Mouse (Mus musculus): ENCODE data around the gene Gpatch2l.
A peak's percentile ranks its signal among the peaks of the same experiment; 100 is the strongest.

The Gpatch2l gene

DNA sequence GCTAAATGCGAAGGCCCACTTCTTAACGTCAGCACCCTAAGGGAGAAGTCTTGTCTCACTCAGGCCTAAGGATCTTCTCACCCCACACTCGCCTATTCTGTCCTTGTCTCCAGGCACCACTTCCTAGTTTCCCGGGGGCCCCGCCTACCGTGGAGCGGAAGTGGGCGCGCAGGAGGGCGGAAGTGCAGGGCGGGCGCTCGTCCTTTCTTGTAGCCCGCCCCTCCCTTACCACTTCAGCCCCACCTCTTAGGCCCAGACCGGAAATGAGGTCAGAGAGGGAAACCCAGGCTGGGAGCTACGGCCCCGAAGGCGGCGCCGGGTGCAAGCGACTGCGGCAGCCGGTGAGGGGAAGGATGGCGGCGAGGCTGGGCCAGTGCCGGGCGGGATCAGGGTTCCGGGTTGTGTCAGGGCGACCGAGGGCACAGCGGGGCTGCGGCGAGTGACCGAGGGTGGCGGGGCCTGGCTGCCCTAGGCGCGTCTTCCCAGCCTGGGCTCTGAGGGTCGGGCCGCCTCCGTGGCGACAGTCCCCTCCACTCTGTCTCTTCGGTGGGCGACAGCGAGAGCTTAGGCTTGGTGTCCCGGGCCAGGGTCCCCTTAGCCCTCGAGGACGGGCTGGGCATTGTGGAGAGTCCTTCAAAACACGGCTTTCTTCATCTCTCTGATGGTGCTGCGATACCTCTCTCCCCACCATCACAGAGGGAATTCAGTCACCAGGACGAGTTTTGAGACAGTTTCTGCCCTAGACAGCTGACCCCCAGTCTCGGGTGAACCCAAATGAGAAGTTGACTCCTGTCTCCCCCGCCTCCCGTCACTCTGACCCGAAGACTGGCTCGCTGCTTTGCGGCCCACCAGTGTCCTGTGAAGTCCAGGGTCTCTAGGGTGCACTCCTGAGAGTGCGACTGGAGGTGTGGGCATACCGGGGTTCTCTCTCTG, at the start of gene Gpatch2l:
Gpatch2l (plus strand) TSS at position 255 of the 933 bp plus-strand sequence.
- peak; percentile 98 for DNase-seq

DNA sequence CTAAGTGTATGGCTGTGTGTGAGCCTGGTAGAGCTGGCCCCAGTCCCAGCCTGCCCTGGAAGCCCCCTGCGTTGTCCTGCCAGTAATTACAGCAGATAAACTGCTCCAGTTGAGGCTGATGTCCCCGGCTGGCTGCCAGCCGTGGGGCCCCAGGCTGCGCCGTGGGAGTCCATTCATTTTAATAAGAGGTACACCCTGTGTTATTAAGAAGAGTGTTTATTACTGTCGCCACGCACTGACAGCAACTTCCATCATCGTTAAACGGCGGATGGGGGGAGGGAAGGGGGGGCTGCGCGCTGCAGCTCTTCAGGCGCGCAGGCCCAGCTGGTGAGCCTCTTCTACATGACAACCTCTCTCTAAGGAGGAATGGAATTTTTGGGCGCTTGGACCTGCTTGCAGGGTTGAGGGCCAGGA, 49.6 kb upstream of the Gpatch2l start:
- DNase-seq: no peak

DNA sequence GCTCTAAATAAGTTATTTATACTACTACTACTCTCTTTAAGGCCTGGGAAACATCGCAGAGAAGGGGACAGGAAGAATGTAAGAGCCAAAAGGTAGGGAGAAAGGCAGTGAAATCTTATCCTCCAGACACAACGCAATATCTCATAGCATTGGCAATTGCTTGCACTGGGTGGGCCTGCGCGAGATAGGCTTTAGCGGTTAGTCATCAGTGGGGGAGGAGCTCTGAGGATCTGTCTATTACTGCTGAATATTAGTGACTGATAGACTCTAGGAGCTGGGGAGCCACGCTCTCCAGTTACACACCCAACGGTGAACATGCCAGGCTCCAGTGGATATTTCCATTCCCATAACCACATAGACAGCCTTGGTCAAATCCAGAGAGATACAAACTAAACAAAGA, 44.7 kb upstream of the Gpatch2l start:
- no peak for DNase-seq

DNA sequence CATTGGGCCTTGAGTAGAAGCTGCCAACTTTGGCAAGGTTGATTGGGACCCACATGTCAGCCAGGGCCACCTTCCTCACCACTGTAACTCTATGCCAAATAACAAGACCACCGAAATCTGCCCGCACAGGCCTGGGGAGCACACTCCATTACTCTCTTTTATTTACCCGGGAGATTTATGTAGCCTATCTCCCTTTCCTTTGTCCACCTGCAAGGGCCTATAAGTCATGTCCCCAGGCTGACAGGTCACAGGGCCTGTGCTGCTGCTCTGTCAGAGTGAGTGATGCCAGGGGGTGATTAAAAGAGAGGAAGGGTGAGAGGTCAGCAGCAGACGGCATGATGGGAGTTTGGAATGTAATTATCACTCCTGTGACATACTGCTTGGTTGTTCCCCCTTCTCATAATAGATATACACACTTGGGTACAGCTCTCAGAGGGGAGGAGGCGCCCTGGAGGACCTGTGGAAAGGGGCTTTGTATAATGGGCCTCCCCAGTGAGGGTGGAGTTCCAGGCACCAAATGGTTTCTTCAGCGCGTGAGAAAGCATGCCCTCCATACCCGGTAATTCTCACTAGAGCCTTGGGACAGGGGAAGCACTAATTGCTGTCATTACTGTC, 38.1 kb upstream of the Gpatch2l start:
- no peak for DNase-seq

DNA sequence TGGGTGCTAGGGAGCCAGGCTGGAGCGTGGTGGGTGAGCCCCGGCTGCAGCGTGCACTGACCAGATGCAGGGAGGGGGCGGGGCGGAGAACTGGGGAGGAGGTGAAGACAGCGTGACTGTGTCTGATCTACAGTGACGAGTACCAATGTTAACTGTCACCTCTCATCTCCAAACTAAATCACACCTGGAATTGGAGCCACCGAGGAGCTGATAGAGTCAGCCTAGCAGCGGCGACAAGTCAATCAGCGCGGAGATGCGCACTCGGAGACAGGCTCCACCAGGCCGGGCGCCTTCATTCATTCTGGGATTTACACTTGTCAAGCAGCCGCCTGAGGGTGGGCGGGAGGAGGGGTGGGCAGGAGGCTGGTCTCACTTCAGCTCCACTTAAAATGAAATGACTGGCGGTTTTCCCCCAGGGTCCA, 30.5 kb upstream of the Gpatch2l start:
- DNase-seq: no peak

DNA sequence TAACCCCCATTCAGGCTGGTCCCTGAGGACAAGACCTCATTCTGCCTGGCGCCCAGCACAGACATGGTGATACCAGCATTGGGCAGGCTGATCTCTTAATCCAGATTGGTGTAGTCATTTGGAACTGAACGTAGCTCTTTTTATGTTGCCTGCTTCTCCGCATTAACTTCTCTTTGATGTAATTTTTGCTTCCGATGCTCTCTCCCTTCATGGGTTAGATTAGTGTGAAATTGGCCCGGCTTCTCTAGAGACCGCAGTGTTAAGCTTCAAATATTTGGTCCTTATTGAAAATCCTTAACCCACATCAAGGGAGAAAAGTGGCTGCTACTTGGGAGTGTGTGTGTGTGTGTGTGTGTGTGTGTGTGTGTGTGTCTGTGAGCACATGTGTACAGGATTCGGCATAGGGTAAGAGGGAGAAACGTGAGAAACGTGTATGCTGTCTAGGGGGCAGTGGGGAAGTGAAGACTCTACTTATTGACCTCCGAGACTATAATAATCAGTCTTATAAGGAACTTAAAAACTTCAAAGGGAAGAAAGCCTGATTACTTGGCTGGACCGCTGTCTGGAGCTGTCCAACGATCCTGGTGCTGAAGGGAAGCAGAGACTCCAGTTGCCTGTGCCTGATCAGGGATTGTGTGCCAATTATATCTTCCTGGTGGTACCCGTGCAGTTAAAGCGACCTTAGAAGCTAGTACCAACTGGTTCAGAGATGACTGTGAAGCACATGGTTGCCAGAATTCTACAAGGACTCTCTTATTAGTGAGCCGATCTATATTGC, 28.8 kb upstream of the Gpatch2l start:
- DNase-seq: peak; percentile 49 to 71

DNA sequence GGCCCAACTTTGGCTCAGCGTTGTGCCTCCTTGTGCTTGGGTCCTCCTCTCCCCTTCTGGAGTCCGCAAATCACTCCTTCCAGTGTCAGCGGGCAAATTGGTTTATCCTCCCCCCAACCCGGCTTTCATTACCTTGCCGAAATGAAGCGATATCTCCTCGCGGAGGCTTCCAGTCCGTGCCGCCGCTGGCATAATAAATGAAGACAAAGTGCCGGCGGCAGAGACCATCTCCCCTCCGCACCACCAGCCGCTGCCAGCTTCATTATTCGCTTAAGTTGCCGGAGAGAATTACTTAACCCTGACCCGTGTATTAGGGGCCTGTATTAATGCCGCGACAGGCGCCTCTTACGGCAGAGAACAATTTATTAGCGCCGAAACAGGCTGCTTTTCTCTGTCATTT, 27.5 kb upstream of the Gpatch2l start:
- DNase-seq: no peak

DNA sequence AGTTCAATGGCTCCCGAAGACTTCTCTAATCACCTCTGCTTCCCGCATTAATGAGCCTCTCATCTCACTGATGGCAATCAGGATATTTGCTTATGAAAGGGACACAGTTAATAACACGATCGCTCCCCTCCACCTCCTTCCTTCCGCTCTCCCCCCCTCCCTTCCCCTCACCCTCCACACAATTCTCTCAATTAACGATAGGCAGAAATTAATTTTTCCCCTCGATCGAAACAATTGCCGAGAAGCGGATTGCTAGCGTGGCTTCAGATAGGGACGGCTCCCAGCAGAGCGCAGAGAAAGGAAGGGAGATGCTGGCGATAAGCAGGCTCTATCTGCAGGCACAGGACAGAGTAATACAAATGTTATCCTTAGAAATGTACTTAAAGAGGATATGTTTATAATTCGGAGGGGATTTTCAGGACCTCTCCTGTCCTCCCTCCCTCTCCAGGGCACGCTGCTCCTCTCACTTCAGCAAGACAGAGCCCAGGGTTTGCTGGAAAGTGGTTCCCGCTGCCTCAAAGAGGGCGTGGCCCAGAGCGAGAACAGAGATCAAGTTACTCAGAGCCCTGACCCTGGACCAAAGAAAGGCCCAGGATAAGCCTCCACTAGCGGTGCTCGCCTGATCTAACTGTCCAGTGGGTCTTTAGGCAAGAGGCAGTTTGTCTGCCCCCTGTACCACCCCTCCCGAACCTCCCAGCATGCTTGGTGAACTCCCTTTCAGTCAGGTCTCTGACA, 24.8 kb upstream of the Gpatch2l start:
- DNase-seq: no peak

DNA sequence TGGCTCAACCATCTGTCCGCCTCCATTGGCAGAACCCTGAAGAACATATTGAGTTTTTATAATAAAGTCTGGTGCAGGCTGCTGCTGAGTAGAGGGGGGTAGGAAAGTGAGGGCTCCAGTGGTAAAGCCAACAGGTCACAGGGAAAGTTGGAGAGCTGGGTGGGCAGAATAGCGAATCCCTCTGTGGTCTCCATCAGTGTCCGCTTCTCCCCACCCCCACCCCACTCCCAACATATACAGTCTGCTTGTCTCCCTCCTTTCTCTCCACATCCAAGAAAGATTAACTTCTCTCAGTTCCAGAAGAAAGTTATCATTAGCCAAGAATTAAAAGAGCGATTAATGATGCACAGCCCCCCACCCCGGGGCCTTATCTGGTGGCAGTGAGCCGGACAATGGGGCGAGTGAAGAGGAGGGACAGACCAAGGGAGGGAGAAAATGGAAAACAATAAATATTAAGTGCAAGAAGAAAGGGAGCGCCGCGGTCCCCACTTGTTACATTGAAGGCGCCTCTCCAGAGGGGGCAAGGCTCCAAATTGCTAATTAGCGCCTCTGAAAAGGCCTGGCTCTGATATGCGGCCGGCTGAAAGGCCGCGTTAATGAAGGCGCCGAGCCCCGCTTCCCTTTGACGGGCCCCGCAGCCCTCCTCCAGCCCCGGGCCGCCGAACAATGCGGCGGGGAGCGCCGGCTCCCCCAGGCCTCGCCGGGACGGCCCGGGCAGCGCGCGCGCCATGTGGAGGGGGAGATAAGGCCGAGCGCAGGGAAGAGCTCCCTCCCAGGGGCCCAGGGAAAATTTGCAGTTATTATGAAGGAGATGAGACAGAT, 21.2 kb upstream of the Gpatch2l start:
- DNase-seq: no peak

DNA sequence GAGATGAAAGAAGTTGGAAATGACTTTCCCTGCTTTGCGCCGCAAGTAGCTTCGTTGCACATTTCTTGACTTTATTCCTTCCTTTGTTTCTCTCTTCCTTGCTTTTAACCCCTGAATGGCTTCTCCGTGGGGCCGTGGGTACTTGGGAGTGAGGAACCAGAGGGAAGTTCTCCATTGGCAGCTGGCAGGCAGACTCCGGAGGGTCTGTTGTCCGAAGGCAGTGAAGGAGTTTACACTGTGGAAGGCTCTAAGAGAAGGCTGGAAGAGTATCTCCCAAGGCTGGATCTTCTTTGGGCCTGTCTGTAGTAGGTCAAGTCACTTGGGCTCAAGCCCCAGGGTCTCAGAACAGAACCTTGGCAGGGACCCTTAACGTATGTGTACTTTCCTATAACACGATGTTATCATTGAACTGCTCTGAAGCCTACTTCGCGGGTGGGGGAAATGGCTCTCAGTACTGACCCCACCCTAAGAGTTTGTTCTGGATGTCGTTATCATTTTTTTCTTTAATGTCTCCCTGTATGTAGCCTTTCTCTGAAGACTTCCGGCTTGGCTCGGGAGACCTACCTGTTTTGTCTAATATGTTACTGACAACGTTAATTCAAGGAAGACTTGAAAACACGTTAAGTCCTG, 20.5 kb upstream of the Gpatch2l start:
- no peak for DNase-seq

DNA sequence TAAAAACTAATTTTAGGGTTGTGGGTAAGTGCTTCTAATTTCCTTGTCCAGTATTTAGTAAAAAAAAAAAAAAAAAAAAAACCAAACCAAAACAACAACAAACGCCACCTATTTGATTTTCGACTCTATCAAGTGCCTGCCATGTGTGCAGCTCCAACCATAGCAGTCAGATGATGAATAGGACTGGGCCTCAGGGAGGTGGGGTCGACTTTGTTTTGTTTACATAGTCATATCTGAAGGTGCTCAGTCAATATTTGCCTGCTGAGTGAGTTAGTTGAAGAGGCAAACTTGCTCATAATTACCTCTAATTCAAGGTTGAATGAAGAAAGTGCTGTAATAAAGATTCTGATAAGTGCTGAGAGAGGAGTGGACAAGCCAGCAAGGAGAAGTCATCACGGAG, 7.4 kb upstream of the Gpatch2l start:
- no peak for DNase-seq

DNA sequence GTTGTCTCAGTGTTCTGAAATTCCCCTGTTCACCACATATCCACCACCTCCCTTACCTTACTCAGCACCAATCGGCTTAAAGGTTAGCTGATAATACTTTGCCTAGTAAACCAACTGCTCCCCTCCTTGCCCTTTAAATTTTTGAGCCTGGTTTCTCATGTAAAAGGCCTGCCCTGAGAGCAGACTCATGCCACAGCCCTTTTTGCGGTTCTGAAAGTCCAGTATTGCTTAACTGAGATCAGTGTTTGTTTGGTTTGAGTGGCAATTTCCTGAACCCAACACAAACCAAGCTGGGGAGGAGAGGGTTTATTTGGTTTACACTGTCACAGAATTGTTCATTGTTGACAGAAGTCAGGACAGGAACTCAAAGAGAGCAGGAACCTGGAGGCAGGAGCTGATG, 2.9 kb upstream of the Gpatch2l start:
- no peak for DNase-seq

DNA sequence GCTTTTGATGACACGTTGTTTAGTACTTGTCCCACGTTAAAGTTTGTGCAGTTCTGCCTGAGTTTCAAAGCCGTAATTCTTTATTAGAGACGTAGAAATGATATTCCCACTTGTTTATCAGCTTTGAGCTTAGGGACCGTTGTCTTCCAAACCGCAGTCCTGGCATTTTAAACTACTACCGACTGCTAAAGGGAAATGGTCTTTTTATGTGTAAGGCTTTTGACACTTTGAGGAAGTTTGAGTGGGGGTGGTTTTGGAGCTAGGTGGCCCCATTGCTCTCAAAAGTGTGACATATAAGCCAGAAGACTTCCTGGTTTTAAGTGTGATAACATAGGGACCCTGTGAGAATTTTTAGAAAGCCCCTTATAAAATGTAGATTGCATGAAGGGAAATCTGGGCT, 905 bp downstream of the Gpatch2l start:
- DNase-seq: peak in 1 of 2 experiments; percentile 7

DNA sequence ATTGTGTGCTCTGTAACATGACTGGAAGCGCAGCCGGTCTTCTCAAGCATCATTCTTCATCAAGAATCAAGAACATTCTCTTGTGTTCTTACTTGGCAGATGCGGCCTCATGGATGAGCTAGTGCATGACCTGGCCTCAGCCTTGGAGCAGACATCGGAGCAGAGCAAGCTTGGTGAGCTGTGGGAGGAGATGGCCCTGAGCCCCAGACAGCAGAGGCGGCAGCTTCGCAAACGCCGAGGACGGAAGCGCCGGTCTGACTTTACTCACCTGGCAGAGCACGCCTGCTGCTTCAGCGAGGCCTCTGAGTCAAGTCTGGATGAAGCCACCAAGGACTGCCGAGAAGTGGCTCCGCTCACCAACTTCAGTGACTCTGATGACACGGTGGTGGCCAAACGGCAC, 2.3 kb downstream of the Gpatch2l start:
- no peak for DNase-seq

DNA sequence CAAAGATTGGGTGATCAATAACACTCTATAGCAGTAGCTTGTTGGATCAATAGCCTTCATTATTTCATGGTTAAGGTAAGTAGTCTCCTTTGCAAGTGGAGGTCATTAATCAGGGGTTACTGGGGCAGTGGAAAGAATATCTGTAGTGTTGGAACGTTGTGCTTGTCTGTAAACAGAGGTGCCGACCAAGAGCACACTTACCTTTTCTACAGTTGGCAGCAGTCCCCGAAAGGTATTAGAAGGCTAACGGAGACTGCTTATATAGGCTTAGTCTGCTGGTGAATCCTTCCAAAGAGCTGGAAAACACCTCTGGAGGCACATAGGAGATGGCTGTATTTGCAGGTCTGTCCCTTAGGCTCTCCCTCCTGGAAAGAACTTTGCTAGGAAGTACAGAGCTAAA, 8.5 kb downstream of the Gpatch2l start:
- no peak for DNase-seq

DNA sequence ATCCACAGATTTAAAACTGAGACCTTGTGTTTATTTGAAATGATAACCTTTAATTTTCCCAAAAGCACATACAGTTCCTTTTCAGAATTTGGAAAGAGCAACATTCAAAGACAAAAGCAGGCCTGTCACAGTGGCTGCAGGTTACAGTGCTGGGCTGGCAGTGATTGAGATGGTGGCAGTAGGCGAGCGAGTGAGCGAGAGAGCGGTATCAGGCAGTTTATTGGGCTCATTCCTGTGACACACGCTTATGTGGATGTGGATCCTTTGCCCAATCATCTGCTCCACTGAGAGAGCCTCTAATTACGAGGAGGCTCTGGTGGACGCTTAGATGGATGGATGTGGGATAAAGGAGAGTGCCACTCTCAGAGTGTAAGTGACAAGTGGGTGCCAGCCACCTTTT, 13.3 kb downstream of the Gpatch2l start:
- DNase-seq: no peak

DNA sequence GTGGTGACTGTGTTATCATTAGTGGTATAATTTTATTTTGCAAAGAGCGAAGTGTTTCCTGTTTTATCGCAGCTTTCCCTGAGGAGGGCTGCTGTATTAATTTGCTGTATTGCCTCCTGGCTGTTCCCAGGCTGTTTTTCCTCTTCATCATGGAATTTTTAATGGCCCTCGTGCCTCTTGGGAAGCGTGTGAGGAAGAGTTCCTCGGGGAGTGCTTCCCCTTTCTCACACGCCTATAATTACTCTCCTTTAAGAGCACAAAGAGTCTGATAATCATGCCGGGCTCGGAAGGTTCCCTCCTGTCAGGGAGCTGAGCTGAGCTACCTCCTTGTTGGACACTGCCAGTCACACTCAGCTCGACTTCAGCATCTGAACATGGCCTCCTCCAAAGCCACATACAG, 30.0 kb downstream of the Gpatch2l start:
- no peak for DNase-seq

DNA sequence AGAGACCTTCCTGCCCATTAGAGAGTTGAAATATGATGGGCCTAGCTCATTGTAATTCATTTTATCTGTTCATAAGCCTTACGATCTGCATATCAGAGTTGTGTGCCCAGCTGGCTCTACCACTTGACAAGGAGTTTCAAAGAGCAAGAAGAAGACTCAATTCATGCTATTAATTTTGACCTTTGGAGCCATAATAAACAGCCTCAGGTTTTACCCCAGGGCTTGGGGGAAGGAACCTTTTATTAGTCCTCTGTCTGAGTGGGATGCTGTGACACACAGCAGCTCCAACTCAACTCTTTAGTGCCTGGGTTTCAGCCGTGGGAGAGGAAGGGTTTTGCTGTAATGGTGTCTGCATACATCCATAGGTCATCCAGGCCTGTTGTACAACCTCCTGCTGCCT, 32.6 kb downstream of the Gpatch2l start:
- no peak for DNase-seq

DNA sequence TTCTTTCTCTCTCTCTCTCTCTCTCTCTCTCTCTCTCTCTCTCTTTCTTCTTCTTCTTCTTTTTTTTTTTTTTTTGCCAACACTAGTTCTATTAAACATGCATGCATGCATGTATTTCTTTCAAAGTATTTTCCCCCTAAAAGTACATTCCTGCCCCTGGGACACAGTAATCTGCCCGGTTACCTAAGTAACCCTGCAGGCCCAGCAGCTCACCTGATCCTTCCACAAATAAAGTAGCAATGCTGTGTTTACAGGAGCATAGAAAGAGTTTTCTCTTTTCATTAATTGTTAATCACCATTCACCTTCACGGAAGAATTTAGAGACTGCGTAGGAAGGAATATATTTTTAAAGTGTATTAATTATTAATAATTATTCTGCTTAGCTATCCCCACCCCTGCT, 34.1 kb downstream of the Gpatch2l start:
- no peak for DNase-seq

DNA sequence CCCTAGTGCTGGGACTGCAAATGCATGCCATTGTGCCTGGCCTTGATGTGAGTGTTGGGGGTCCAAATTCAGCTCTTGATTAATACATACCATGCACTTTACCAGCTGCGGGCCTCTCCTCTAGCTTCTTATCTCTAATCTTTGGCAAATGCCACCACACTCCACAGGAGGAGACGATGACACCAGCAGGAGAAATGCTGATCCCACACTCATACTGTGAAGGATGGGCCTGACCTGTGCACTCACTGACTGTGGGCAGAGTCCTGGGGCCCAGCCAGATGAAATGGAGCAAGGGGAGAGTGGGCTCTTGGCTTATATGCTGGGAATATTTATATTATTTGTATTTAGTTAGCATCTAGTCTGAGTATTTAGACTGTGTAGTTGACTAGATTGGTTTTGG, 34.8 kb downstream of the Gpatch2l start:
- no peak for DNase-seq

DNA sequence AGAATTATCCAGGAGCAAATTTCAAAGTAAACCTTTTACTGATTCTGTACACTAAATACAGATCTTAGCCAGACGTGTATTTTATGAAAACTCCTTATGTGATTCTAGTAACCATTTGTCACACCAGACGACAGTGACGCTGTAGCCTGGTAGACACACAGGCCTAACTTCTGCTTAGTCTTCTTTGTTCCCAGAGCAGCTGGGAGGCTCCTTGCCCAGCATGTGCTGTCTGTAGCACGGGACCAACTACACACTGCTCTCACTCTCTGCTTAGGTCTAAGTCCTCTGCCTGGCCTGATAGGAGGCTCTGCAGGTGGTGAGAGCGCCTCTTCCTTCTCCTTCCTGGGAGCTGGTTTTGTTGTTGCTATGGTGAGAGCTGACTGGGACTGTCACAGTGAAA, 35.2 kb downstream of the Gpatch2l start:
- no peak for DNase-seq

DNA sequence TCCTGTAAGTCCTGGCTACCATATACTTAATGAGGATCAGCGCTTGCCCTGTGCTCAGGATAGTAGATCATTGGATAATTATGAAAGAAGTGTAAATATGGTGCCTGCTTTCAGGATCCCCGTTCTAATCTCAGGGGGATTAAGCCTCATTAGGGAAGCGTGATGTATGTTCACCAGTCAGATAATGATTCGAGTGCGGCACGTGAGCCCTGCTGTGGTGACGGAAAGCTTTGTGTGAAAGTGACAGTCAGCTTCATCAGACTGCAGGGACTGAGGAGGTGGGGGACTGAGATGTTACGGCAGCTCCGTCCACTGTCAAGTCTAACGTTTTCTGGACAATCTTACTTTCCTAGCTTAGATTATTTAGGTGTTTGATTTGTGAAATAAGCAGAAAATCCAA, 38.3 kb downstream of the Gpatch2l start:
- DNase-seq: no peak
